Mouse (Mus musculus) adrenal gland, adult 18-20 months (tissue): ENCODE results near the gene Vmn1r148. TPM values are rescaled to one million over a fixed set of nuclear protein-coding genes. Genes with fewer than 3 reads are reported as not detected.
"Not testable (repeated sequence)": the region's sequence is repeated elsewhere in the genome, so short reads cannot be mapped to it uniquely, and the experiment has no call there.

Experiments
- DNase-seq, 2 experiments: peaks; one replicate each; pipeline ENCODE4 v3.0.0; 2021 to 2022; ENCODE audit warnings: low spot score in 2 of 2
- long read RNA-seq, 2 experiments: library from polyadenylated mRNA; stranded (forward); transcript quantifications; one replicate each; pipeline ENCODE4 v2.0.0; 2021
- total RNA-seq, 2 experiments: library from RNA; stranded (reverse); gene quantifications; 1 replicate in 1 of 2; 2 replicates in 1 of 2; pipeline ENCODE4 v1.2.3; 2021

Vmn1r148 gene
- not detected for total RNA-seq
- long read RNA-seq, experiment 1, result 0 reads
- long read RNA-seq, experiment 2, result 0 reads

DNA sequence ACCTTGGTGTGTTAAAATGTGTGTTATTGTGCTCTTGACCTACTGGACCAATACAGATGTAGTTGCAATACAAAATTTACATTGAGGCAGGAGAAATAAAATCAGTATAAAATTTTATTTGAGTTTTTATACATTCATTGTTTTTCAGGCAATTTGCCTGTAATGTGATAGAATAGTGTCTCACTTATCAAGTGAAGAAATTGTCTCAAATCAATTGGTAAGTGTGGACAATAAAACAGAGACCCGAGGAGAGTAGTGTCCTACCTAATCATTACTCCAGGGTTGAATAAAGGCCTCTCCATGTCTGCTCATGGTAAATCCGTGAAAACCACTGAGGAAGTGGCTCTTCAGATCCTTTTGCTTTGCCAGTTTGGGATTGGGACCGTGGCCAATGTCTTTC, at the start of gene Vmn1r148:
Vmn1r148 (plus strand) TSS at position 301 of the 400 bp plus-strand sequence.
- not testable (repeated sequence) for DNase-seq

DNA sequence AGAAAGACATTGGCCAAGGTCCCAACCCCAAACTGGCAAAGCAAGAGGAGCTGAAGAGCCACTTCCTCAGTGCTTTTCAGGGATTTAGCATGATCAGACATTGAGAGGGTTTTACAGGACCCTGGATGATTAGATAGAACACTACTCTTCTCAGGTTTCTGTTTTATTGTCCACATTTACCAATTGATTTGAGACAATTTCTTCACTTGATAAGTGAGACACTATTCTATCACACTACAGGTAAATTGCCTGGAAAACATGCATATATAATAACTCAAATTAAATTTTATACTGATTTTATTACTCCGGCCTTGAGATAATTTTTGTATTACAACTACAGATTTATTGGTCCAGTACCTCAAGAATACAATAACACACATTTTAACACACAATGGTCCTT, 42.4 kb upstream of the Vmn1r148 start, which contains the start of gene Gm8660:
Gm8660 (minus strand) TSS at position 101 of the 400 bp plus-strand sequence.
- not testable (repeated sequence) for DNase-seq

DNA sequence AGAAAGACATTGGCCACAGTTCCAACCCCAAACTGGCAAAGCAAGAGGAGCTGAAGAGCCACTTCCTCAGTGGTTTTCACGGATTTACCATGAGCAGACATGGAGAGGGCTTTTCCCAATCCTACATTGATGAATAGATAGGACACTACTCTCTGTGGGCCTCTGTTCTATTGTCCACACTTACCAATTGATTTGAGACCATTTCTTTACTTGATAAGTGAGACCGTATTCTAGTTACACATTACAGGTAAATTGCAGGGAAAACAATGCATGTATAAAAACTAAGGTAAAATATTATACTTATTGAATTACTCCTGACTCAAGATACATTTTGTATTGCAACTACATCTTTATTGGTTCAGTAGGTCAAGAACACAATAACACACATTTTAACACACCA, 24.7 kb downstream of the Vmn1r148 start, which contains the start of gene Vmn1r149:
Vmn1r149 (minus strand) TSS at position 101 of the 400 bp plus-strand sequence.
- not testable (repeated sequence) for DNase-seq

DNA sequence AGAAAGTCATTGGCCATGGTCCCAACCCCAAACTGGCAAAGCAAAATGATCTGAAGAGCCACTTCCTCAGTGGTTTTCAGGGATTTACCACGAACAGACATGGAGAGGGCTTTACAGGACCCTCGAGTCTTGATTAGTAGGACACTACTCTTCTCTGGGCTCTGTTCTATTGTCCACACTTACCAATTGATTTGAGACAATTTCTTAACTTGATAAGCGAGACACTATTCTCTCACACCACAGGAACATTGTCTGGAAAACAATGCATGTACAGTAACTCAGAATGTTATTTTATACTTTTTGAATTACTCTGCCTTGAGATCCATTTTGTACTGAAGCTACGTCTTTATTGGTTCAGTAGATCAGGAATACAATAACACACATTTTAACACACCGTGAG, 50.6 kb downstream of the Vmn1r148 start, which contains the start of gene Gm10665:
Gm10665 (minus strand) TSS at position 101 of the 400 bp plus-strand sequence.
- not testable (repeated sequence) for DNase-seq

Other genes starting within 250 kb of the Vmn1r148 start
- not detected for gene Vmn1r142, start 249.5 kb upstream of the Vmn1r148 start, total RNA-seq
- not detected for gene Vmn1r143, start 224.2 kb upstream of the Vmn1r148 start, total RNA-seq
- not detected for gene Gm8653, start 212.3 kb upstream of the Vmn1r148 start, total RNA-seq
- gene Gm8453, start 184.1 kb upstream of the Vmn1r148 start, total RNA-seq, result not detected
- gene Gm4187, start 83.9 kb upstream of the Vmn1r148 start, total RNA-seq, result not detected
- not detected for gene Gm8660, start 42.5 kb upstream of the Vmn1r148 start, total RNA-seq
- not detected for gene Vmn1r149, start 24.6 kb downstream of the Vmn1r148 start, total RNA-seq
- not detected for gene Gm10665, start 50.5 kb downstream of the Vmn1r148 start, total RNA-seq
- not detected for gene Vmn1r151, start 86.1 kb downstream of the Vmn1r148 start, total RNA-seq
- gene Vmn1r152, start 109.4 kb downstream of the Vmn1r148 start, total RNA-seq, result not detected
- gene Gm8677, start 121.3 kb downstream of the Vmn1r148 start, total RNA-seq, result not detected
- gene Gm4201, start 151.8 kb downstream of the Vmn1r148 start, total RNA-seq, result not detected
- gene Gm4565, start 174.5 kb downstream of the Vmn1r148 start, total RNA-seq, result not detected
- not detected for gene Vmn1r155, start 244.4 kb downstream of the Vmn1r148 start, total RNA-seq